Mouse (Mus musculus): ENCODE measurements at regions not wholly inside any gene's neighbourhood (a gene's known extent, or its start where the extent isn't known, plus 50 kb on each side); places are given as distances from the start of the nearest gene placed in this dataset.

GRCm38 (mm10) chr12:118784643-118785042, 61.5 kb upstream of the Sp8 start:
- DNase-seq (ENCODE audit: inconsistent ontology term), result no peak

DNA sequence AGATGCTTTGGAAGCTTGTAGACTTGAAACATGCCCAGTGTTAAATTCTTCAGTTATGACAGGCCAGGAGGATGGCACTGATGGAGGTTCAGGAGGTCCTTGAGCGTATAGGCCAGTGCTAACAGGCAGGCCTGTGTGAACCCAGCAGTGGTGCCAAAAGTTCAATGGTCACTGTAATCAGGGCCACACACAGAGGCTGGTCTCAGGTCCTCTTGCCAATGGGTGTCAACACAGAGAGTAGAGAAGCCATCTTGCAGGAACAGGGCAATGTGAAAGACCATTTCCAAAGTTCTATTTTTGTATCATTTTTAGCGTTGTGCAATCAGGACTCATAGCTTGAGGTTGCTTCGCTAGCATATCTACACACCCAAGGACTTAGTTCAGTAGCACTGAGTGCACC, 64.2 kb upstream of the Sp8 start:
- no peak for DNase-seq (ENCODE audit: inconsistent ontology term)

DNA sequence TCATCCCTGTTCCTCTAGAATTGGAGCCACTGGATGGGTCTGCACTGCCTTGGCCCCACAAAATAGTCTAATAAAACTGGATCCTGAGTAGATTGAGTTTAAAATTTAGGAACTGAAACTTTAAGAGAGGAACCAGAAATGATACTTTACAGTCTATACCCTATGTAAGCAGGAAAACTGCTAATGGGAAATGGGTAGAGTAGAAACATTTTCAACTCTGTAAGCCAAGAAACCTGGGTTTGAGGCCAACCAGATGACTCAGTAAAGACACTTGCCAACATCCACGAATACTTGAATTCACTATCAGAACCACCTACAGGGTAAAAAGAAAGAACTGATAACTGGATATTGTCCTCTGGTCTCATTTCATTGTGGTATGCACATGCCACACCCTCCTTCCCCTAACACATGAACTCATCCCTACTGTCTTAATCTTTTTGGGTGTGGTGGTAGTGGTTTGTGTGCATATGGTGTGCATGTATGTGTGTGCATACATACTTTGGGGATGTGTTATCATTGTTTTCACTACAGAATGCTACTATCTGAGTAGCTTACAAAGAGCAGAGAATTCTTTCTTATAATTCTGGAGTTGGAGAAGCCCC, 70.6 kb upstream of the Sp8 start:
- peak; percentile 21 for DNase-seq (ENCODE audit: inconsistent ontology term)

- DNase-seq (ENCODE audit: inconsistent ontology term), result no peak
These were observed 73.3 kb upstream of the Sp8 start for GRCm38 (mm10) chr12:118772790-118773189.

DNA sequence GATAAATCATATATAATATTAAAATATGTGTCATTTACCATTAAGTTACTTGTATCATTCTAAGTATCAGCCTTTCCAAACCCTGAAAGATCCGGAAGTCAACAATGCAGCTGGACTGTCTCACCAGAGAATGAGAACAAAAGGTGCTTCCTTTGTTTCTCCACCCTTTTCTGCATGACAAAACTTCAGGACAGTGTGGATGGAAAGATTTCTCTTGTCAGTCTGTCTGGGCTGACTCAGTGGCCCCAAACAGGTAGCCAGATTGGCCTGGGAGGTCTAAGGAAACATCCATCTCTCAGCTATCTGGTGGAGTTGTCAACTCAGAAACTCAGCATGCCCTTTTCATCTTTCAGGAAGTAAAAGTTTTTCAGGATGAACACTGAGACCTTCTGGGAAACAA, 79.7 kb upstream of the Sp8 start:
- no peak for DNase-seq (ENCODE audit: inconsistent ontology term)

DNA sequence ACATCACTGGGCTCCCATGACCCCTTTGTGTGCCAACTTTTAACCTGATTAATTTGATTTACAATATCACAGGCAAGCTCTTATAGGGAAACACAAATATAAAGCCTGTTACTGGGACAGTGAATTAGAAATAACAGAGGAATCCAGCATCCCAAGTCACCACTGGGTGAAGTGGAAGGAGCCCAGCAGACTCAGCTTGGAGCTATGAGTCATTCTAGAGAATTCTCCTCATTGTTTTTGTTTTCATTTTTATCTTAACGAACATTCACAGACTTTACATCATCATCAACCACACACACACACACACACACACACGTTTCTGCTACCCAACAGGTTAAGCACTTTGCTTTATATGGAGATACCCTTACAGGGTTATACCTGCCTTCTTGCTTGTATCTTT, 92.1 kb upstream of the Sp8 start:
- peak; percentile 51 for DNase-seq (ENCODE audit: inconsistent ontology term)

GRCm38 (mm10) chr12:118739103-118739502, 107.0 kb upstream of the Sp8 start:
- no peak for DNase-seq (ENCODE audit: inconsistent ontology term)

DNA sequence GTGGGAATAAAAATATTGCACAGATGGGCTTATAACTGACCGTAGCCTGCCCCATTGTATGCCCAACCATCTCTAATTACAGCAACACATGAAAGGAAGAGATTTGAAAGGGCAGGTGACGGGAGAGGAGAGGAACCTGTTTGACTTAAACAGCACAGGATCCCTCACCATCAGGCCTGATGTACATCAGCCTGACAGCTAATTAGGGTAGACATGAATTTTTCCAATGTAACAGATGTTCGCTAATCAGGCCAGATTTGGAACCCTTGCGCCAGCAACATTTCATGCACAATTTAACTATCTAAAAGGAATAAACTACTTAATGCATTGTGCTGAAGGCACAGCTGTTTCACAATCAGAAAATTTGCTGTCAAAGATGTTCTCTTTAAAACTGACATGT, 120.2 kb upstream of the Sp8 start:
- no peak for DNase-seq (ENCODE audit: inconsistent ontology term)

DNA sequence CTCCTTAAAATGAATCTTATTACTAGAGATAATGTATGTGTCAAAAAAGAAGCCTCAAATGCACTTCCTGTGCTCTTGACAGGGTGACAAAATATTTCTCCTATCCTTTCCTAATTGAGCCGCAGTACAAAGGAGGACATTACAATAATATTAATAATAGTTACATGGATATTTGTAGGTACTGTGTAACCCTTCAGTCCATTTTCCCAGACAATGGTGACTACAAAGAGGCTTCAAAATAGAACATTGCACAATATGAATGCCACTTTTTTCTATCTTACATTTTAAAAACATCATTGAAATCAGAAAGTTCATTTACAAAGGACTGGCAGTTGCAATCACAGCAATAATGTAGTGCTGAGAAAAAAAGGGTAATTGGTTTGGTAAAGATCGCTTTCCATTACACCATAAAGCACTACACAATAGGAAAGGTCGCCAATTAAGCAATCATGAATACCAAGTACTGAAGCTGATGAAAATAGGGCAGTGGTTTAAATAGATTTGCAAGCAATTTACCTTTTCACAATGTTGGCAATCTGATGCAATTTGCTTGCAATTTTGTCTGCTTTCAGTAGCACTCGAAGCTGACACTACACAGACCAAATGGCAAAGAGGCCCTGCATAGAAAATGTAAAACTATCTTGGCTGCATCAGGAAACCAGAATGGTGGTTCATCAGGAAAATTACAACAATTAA, 126.1 kb upstream of the Sp8 start:
- peak; percentile 52 for DNase-seq (ENCODE audit: inconsistent ontology term)

GRCm38 (mm10) chr12:118716824-118717223, 129.3 kb upstream of the Sp8 start:
- no peak for DNase-seq (ENCODE audit: inconsistent ontology term)

GRCm38 (mm10) chr12:118706626-118707025, 139.5 kb upstream of the Sp8 start:
- DNase-seq (ENCODE audit: inconsistent ontology term), result no peak

- no peak for DNase-seq (ENCODE audit: inconsistent ontology term)
These were observed 141.3 kb upstream of the Sp8 start for GRCm38 (mm10) chr12:118704826-118705225.

GRCm38 (mm10) chr12:118703730-118704129, 142.4 kb upstream of the Sp8 start:
- DNase-seq (ENCODE audit: inconsistent ontology term), result no peak

DNA sequence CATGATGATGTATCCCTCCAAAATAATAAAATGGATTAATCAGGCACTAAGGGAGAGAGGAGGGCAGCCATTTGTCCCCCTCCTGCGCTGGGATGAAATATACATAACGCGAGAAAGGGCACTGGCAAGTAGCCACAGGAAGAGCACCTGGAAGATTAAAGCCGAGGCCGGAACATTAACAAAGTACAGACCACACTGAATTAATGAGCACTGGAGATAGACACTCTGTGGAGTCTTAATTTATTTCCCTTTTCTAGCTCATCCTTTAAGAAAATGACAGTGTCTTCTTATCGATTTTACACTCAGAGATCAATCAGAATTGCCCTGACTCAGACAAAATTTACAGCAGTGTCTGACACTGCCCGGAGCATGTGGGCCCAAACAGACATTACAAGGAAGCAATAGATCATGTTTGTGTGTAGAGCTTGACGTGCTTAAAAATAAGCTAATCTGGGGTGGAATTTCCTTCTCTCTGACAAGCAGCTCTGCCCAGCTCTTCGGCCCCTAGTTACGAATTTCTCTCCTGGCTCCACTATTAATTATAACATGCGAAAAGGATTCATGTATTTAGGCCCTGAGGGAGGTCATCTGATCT, 143.0 kb upstream of the Sp8 start:
- no peak for DNase-seq (ENCODE audit: inconsistent ontology term)

DNA sequence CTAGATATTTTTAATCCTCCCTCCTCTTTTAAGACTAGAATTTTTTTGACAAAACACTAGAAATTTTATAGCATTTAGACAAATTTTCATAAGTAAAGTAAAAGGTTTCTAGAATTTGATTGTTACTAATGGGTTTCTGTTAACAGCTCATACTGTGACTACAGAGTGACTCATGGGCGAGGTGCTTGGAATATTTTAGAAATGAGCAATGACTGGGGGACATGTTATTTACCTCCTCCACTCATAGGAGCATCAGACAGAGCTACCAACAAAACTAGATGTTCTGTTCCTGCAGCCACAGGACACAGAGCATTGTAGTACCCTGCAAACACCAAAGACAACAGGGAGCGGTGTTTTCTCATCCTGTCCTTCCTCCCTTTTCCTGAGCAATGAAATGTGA, 144.3 kb upstream of the Sp8 start:
- DNase-seq (ENCODE audit: inconsistent ontology term), result peak; percentile 77

DNA sequence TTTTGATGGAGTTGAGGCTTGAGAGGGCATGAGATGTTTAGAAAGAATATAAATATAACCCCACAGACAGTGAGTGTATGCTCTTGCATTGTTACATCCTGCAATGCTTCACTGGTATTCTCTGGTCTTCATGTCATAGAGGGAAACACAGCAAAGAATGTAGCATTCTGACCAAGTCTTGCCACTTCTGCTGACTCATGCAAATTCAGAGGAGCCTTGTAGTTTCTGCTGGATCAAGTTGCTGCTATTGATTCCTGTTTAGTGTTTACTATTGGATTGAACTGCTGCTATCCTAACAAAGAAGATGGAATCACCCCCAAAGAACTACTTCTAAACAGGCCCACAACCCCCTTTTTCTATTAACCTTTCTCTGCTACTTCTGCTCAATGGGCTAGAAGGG, 148.0 kb upstream of the Sp8 start:
- no peak for DNase-seq (ENCODE audit: inconsistent ontology term)

GRCm38 (mm10) chr12:118694701-118695100, 151.4 kb upstream of the Sp8 start:
- DNase-seq (ENCODE audit: inconsistent ontology term), result no peak

- DNase-seq (ENCODE audit: inconsistent ontology term), result no peak
These were observed 163.2 kb upstream of the Sp8 start for GRCm38 (mm10) chr12:118682902-118683301.

DNA sequence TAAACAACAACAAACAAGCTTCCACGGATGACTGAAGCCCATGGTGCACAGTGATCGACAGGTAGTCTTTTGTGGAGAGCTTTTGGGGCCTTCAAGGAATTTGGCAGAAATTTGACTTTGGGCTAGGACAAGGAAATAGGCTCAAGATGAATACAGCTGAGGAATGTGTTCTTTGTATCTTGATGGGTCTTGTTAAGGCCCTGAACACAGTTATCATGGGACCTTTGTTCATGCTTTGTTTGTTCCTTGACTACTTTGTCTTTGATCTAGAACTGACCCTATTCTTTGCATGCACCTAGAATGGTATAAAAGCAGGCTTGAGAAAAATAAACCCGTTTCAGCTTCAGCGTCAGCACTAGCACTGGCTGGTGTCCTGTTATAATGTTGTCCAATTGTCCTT, 168.1 kb upstream of the Sp8 start:
- DNase-seq (ENCODE audit: inconsistent ontology term), result no peak

DNA sequence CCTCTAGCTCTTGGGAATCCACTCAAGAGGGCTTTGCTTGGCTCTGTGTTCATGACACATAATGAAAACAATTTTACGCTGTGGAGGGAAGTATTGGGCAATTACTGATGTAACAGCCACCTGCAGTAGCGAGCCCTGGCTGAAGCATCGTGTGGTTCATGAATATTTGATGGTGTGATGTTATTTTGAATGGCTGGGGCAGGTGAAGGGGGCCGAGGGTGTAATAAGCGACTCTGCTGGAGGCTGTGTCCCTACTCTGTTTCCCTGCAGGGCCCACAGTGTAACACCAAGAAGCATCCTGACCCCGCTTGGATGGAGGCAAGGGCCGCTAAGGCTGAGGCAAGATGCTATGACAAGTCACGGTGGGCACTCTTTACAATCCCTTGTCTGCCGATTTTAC, 184.6 kb upstream of the Sp8 start:
- DNase-seq (ENCODE audit: inconsistent ontology term), result no peak

- DNase-seq (ENCODE audit: inconsistent ontology term), result no peak
These were observed 185.0 kb upstream of the Sp8 start for GRCm38 (mm10) chr12:118661214-118661486.

DNA sequence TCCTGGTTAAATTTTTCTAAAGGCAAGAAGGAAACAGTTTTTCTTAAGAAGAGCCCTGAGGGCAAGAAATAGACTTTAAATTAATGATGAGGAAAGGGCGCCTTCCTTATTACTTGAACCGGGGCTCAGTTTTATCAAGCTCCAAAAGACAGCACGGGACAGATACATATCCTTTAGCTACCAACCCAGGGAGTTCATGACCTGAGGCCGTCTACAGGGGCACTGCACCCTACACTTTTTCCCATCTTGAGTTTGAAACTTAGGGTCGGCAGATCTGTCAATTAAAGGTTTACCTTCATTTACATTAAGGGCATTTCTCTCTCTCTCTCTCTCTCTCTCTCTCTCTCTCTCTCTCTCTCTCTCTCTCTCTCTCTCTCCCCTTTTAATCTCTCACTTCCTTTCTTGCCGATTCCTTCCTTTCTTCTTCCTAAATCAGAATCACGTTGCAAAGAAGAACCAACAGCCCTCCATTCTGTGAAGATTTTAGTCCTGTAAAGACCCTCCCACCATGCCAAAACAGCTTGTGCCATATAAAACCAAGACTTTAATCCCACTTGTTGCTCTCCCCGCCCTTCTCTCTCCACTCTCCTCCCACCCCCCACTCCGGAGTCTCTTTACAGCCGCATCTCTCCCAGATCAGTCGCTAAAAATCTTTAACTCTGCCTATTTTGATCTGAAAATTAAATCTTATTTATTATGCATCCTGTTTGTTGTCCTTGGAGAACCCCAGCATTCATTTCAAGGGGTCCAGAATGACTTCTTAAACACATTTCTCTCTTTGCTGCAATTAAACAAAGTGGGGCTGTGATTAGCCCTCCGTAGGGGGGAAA, 185.5 kb upstream of the Sp8 start:
- no peak for DNase-seq (ENCODE audit: inconsistent ontology term)

Measured in Muller cell, postnatal 12 days (primary cell).